Mouse (Mus musculus): ENCODE results near the gene Fgd2. TPM values are rescaled to one million over a fixed set of nuclear protein-coding genes. Genes with fewer than 3 reads are reported as not detected.
"Not testable (repeated sequence)": the region's sequence is repeated elsewhere in the genome, so short reads cannot be mapped to it uniquely, and the experiment has no call there.

Fgd2 gene
- total RNA-seq, 2 experiments from 2014 or later = 2.1 to 2.8 TPM

GRCm38 (mm10) chr17:29363109-29363508, 2.4 kb downstream of the Fgd2 start:
- no peak for DNase-seq

- DNase-seq = no peak
These were observed 4.4 kb downstream of the Fgd2 start for GRCm38 (mm10) chr17:29365105-29365621.

- no peak for DNase-seq
These were observed 8.0 kb downstream of the Fgd2 start for GRCm38 (mm10) chr17:29368726-29369125.

- peak; percentile 97 for DNase-seq
These were observed 10.4 kb downstream of the Fgd2 start for GRCm38 (mm10) chr17:29370984-29371723.

- DNase-seq = no peak
These were observed 15.2 kb downstream of the Fgd2 start for GRCm38 (mm10) chr17:29375871-29376270.

- no peak for DNase-seq
These were observed 17.3 kb downstream of the Fgd2 start for GRCm38 (mm10) chr17:29378056-29378455.

GRCm38 (mm10) chr17:29380241-29380640, 19.5 kb downstream of the Fgd2 start:
- no peak for DNase-seq

GRCm38 (mm10) chr17:29381472-29381871, 20.8 kb downstream of the Fgd2 start:
- peak; percentile 83 for DNase-seq

GRCm38 (mm10) chr17:29382417-29382816, 21.7 kb downstream of the Fgd2 start:
- DNase-seq = peak; percentile 52

- DNase-seq = no peak
These were observed 23.2 kb downstream of the Fgd2 start for GRCm38 (mm10) chr17:29383923-29384322.

- peak; percentile 76 for DNase-seq
These were observed 24.2 kb downstream of the Fgd2 start for GRCm38 (mm10) chr17:29384850-29385438.

GRCm38 (mm10) chr17:29385746-29386145, 25.0 kb downstream of the Fgd2 start:
- no peak for DNase-seq

GRCm38 (mm10) chr17:29388978-29389377, 28.3 kb downstream of the Fgd2 start:
- DNase-seq = no peak

- DNase-seq = no peak
These were observed 30.6 kb downstream of the Fgd2 start for GRCm38 (mm10) chr17:29391280-29391679.

GRCm38 (mm10) chr17:29393335-29394089, 32.8 kb downstream of the Fgd2 start:
- no peak for DNase-seq

GRCm38 (mm10) chr17:29394106-29394760, 33.5 kb downstream of the Fgd2 start:
- no peak for DNase-seq

GRCm38 (mm10) chr17:29394761-29395160, 34.0 kb downstream of the Fgd2 start:
- not testable (repeated sequence) for DNase-seq

- DNase-seq = no peak
These were observed 34.7 kb downstream of the Fgd2 start for GRCm38 (mm10) chr17:29395381-29395780.

- no peak for DNase-seq
These were observed 35.5 kb downstream of the Fgd2 start for GRCm38 (mm10) chr17:29396056-29396799.

- peak; percentile 89 for DNase-seq
These were observed 36.1 kb downstream of the Fgd2 start for GRCm38 (mm10) chr17:29396821-29397242.

GRCm38 (mm10) chr17:29397480-29398433, 37.0 kb downstream of the Fgd2 start:
- DNase-seq = peak; percentile 92
